Mouse (Mus musculus): ENCODE data around the gene Btbd9.
A peak's percentile ranks its signal among the peaks of the same experiment; 100 is the strongest.

Btbd9 gene

DNA sequence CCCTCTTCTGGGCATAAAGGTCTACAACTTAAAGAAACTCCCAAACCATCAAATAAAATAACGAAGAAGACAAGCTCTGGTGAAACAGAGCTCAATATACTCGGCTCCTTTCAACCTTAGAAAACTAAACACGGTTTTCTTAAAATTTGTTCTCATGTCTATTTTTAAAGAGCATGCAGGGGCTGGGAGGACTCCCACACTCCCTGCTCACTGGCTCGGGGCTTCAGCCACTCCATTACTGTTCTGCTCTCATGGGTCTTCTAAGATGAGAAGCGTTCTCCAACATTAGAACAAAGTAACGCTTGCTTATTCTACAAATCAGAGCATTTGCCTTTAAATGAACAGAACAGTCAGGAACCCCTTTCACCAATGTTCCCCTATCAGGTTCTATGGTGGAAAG lies 192.6 kb downstream of the Btbd9 start:
- peak; percentile 76 for DNase-seq

DNA sequence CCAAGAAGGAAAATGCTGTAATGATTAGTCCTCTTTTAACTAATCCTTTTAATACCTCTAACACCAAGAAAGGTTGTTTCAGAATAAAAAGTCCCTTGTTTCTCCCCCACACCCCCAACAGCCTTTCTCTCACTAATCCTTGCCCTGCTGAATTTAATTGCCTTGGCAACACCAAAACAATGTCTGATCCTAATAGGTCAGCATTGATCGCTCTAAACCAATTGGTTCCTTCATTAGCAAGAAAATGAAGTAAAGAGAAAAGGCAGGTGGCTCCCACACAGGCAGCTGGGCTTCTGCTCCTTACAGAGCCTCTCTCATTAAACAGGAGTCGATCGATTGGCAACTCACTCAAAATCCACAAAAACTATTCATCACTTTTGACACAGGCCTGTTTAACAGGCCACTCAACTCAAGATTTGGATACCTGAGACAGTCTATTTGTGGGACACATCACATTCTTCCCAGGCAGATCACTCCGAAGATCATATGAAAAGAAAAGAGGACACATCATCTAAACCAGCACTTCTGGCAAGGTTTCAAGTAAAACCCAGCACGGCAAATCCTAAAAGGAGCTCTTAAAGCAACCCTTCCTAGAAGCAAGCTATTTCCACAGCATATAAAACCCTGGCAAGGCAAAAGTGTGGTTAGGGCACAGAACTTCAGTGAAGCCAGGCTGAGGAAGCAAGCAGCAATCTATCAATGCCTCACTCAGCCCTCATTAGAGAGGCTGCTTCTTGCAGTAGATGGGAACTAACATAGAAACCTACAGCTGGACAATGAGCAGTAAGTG lies 197.9 kb downstream of the Btbd9 start:
- DNase-seq, result no peak

DNA sequence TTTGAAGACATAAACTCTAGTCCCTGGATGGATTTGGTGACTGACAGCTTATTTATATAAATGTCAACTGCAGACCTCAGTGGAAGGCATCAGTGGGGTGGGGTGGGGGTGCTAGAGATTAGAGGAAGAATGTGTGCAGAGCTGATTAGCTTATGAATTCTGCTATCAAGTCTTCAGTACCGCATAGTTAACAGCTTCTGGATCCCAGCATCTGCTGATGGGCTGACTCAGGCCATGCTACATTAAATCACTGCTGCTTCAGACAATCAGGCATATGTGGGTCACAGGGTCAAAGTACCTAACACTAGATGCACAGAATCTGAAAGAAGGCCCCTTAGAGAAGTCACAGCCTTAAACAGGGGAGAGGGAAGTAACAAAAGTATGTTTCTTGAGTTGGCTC lies 198.5 kb downstream of the Btbd9 start:
- DNase-seq, result no peak

DNA sequence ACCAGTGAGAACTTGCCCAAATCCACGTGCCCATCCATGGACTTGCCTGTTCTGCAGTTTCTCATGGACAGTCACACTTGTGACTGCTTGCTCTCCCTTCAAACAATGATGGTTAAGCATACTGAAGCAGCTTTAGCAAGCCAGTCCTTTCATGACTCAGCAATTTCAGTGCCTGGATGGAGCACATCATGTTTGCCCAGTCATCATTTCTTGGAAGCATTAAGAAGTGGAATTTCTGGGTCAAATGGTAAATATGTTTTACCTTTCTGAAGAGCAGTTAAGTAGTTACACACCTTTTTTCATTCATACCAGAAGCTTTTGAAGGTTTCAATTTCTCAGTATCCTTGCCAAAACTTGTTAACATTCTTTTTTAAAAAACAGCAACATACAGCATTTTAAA lies 201.2 kb downstream of the Btbd9 start:
- no peak for DNase-seq

DNA sequence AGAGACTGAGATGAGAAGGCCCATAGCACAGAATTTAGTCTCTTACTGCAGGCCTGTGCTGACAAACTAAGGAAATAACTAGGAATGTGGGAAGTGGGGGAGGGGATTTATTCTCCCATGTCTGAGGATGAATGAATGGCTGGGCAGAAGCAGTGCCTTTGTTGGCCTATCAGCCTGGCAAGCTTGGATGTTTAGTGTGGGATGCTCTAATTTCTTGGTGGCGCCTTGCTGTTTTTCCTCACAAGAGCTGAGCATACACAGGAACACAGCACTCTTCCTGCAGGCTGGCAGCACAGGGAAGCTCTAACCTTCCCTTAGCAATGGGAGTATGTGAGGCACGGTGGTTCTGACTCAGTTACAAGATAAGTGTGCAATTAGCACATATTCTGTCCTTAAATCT lies 207.7 kb downstream of the Btbd9 start:
- DNase-seq, result no peak

DNA sequence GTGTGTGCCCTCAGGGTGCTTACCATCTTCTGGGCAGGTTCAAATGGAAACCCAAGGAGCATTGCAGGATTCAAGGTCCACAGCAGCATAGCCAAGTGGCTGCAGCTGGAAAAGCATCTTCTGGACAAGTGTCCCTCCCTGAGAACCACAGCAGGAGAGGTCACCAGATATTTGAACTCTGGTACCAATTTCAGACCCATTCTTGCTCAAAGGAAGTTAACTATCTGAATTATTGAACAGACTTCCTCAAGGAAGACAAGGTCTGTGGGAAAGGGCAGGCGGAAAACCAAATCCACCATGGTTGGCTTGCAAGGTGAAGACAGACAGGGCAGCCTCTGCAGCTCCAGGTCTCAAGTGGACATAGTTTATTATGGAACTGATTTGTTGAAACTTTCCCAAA lies 211.6 kb downstream of the Btbd9 start:
- DNase-seq, result peak; percentile 91

DNA sequence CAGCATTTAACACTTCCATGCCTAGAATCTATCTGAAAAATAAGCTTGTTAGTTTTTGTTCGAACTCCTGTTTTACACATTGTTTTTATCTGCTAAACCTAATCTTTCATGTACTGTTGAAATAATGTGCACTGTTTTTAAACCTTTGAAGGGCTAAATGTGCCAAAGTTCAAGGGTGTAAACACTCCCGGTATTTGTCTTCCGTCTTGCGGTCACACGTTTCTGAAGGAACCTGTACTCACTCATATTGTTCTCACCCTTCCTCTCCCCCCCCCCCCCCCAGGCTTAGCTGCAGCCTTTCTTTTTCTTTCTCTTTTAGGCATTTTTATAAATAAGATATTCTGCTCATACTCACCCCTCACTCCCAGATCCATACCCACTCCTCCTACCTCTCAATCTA lies 212.9 kb downstream of the Btbd9 start:
- DNase-seq, result peak; percentile 59

DNA sequence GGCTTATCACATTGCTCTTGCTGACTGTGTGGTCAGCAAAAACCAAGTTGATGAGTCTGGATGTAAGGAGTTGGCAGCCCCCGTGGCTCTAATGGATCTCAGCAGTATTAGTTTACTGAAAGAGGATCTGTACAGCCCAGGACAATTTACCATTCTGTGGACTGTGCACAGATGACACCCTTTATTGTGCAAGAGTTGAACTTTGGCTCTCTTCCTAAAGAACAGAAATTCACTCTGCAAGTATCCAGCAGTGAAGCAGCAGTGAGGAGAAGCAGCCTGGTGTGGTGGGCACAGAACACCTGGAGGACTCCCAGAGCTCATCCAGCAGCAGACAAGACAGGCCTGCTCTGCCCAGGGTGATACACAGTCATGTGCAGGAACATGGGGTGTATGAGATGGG lies 215.6 kb downstream of the Btbd9 start:
- DNase-seq, result peak; percentile 69

DNA sequence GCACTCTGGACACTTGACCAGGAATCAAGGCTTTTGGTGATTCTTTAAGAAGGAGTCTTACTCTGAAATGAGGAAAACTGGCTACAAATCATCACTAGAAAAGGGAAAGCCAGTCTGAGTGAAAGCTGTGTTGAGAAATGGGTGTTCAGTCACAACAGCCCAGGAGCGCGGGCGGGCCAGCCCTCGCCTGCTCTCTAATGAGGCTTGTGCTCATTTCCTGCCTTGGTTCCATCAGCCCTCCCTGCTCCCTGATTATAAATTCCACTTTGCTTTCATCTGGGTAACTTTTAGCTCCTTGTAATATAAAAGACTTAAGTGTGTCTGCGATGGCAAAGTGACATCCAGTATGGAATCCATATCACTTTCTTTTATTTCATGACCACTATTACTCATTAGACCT lies 216.9 kb downstream of the Btbd9 start:
- peak; percentile 88 for DNase-seq

DNA sequence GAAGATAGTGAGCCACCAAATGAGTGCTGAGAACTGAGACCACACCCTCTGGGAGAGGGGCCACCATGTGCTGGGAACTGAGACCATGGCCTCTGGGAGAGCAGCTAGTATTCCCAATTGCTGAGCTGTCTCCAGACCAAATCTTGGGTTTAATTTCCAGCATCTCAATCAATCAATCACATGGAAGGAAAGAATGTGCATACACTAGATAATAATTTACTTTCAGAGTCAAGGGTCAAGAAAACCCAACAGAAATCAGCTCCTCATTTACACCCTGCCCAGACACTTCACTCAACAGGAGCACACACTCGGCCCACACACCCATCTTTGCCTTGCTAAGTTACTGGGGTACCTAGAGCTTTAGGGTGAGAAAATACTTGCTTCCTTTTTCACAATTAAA lies 220.9 kb downstream of the Btbd9 start:
- DNase-seq, result peak; percentile 39

DNA sequence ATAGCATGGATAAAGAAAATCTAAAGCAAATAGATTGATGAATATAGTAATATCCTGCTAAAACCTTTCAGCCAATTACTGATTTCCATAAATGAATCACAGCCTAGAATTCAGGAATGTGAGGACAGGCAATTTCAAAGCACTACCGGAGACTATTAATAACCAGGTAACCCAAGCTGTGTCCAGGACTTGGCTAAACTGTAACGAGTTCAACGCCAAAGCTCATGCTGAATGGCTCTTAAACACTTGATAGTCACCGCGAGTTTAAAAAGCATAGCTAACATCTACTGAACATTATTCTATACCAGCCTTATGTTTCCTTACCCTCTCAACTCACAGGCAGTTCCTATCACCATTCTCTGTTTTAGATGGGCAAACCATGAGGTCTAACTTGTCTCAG lies 221.9 kb downstream of the Btbd9 start:
- peak; percentile 30 for DNase-seq

DNA sequence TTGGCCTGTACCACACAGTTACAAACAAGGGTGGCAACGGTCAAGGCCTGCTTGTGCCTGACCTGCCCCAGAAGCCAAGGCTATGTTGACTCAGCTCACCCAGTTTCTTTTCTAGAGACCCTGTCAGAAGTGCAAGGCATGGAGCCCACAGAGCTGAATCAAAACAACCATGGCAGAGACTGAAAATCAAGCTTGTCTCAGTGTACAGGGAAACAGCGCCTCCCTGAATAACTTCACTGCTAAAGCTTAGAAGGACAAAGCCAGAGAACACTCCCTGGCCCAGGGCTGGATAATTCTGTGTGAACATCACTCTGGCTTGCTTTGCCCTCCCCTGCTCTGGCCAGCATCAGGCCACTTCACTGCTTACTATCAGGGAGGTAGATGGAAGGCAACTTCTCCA lies 228.3 kb downstream of the Btbd9 start:
- peak; percentile 57 for DNase-seq

DNA sequence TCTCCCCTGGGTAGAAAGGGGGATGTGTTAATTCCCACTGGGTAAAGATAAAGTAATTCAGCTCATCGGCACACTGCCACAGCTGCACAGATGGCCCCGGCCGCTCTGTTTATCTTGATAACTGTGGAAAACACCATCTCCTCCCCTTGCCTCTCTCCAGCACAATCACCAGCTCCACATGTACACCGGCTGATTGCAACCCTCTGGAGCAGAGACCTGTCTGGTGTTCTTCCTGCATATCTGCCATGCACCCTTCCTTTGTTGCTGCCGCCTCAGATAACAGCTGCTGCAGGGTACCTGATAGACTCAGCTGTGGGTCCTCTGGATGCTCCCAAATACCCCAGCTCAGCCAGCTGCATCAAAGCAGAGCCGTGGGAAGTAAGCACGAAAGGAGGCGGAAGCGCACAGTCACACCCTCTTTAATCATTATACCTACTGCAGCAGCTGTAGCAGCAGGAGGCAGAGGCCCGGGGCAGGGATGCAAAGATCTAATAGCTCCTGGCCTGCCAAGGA lies 229.1 kb downstream of the Btbd9 start:
- peak; percentile 92 for DNase-seq

DNA sequence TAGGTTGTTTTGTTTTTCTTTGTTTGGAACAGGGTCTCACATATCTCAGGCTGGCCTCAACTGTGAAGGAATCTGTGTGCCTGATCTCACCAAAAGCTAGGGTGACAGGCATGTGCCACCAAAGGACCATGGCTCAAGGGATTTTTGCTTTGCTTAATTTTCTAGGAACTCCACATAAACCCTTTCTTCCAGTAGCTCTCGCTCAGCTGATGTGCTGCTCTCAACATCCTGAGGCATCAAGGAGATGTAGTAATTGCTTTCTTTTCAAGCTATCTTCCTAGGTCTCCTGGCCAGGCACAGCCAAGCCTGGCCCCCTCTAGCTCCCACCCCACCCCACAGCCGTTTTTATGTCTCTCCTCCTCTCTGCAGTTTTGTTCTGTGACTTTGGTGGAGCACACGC lies 231.3 kb downstream of the Btbd9 start:
- peak; percentile 52 for DNase-seq

DNA sequence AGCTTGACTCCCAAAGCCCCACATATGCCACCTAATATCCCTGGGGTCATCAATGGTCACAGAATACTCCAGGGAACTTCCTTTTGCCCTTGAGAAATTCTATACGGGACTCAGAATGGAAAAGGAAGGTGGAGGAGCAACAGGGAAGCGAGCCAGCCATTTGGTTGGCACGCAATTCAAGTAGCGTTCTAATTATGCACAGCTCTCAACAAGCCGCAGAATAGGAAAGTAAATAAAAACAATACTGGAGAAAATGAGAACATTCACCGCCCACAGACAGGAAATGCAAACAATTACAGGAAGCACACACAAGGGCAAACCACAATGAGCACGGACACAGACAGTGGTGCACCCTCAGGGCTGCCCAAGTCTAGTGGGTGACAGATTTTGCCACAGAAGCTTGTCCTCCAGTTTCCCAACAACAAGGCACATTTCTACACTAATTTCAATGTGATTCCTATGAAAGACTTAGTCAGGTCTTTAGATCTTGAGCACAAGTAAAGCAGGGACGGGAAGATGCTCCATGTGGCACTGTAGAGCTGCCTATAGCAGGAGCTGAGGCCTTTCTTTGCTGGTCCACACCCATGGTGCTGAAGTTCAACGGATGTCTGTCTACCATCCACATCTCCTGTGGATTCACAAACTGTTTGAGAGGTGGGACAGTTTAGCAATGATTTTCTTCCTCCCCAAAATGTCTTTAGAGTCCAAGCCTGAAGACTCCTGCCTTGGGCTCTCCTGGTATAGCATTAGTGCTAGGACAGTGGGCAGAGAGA lies 232.4 kb downstream of the Btbd9 start:
- peak; percentile 87 for DNase-seq

DNA sequence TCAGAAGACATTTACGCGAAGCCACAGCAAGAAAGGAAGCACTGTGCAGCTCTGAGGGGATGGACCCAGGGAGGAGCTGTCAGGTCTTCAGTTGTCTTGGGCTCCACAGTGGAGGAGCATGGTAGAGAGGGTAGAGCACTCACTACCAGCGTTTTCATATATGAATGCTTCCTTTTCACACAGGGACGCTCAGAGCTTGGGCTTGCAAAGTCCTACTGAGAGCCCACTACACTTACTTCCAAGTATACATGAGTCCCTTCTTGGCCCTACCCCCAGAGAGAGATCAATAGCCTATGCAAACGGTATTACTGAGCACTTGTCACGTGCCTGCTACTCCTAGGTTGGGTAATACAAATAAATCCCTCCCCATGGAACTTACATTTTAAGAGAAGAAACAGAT lies 234.7 kb downstream of the Btbd9 start:
- DNase-seq, result peak; percentile 67

DNA sequence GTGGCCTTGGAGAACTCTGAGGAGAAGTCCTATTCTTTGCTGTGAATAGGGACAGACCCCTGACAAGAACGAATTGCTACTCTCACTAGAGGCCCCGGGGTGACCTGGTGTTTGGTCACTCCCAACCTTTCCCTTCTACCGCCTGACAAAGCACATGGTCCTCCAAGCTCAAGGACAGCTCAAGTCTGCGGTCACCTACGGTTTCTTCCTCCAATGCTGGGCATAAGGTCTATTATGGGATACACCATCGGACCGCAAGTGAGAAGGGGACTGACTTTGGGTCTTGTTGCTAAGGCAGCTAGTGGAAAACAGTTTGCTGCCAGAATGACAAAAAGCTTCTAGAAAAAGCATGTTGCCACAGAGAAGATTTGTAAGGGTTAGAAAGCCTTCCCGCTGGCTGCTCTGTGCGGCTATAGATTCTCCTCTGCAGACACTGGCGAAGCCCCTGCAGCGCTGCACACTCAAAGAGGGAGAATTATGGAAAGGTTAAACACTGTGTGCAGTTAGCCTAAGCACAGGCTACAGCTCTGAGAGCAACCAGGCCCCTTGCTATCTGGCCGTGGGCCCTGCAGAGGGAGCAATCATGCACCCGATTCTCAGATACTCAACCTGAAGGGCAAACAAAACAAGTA lies 235.7 kb downstream of the Btbd9 start:
- peak; percentile 54 for DNase-seq

DNA sequence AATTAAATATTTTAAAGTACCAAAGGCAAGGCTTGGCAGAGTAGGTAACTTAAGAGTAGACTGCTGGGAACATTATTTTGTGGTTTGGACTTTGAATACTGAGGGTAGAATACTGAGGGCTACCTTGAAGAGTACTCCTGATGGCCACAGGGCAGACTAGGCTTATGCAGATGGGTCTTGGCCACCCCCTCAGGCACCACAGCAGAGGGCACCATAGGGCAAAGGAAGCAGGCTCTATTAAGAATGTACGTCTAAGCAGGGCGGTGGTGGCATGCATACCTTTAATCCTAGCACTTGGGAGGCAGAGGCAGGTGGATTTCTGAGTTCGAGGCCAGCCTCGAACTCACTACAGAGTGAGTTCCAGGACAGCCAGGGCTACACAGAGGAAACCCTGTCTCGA lies 237.0 kb downstream of the Btbd9 start:
- peak; percentile 83 for DNase-seq

DNA sequence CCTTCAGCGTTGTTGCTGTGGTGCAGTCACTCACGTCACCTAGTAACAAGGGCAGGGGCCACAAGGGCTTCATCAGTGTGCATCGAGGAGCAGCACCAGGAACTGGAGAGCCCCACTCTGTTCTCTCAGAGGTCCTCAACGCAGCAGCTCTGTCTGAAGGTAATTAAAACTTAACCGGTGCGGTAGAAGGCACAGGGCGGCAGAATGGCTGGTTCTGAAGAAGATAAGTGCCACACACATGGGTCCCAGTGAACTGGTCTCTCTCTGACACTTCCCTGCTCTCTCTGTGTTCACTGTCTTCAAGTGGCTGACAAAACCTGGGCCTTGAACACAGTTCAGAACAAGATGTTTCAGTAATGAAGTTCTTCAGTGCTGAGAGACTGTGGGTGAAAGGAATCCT lies 239.5 kb downstream of the Btbd9 start:
- DNase-seq, result peak; percentile 82

DNA sequence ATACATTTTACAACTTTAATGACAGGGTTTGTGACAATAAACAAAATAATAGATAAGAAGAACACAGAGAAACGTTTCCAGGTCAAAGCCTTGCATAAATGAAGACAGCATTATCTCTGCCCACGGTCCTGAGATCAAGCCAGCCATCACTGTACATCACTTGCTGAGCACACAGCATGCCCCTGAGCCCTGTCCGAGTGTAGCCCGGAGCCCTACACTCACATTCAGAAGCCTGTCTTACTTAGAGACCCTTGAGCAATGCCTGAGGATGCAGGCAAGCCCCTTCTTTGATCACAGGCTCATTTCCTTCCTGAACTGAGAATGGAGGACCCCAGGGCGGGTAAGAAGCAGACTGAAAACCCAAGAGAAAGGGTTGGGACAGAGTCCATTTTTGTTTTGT lies 240.0 kb downstream of the Btbd9 start:
- peak; percentile 59 for DNase-seq

DNA sequence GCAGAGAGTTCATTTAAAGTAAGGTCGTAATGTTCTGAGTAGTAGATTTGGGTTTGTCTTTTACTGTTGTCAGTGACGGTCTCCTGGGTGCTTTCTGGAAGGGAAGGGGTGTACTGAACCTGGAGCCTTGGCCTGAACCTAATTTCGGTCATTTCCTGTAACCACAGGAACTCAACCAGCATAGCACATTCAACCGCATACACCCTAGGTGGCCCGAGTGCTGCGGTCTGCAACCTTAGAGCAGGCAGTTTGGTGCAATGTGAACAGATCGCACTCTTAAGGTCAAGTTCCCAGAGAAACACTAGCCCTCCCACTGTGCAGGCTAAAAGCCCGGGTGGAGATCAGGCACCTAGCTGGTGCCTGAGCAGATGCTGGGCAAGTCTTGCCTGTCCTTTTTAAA lies 240.5 kb downstream of the Btbd9 start:
- peak; percentile 85 for DNase-seq

DNA sequence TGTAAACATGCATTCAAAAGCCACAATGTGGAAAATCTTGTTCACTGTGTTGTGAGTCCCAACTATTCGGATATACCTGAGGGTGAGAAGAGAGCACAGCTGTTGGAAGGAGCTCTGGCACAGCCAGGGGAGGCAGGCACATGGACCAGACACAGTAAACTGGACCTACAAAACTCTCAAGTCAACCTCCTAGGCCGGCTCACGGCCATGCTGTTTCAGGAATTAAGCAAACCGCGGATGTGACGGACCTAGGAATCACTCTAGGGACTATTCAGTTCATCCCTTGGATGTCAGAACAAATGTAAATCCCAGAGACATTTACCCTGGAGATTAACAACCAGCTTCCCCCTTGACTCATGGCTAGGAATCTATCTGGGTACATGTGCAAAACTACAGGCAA lies 242.0 kb downstream of the Btbd9 start:
- DNase-seq, result peak; percentile 76

DNA sequence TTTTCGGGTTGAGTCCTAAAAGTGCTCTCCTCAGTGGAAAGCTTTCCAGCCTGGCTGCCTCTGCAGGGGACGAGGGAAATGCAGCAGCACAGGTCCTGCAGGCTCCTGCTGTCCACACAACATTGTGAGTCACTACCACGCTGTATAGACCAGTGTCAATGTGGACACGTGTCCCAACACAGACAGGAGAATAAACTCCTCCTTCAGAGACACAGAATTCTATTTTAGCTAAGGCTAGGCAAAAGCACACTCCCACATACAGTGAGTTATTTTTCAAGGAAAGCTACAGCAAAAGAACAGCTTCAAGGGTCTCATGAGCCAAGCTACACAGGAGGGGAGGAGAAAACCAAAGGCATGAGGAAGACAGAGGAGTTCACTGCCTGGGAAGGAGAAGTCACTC lies 243.2 kb downstream of the Btbd9 start:
- DNase-seq, result no peak

DNA sequence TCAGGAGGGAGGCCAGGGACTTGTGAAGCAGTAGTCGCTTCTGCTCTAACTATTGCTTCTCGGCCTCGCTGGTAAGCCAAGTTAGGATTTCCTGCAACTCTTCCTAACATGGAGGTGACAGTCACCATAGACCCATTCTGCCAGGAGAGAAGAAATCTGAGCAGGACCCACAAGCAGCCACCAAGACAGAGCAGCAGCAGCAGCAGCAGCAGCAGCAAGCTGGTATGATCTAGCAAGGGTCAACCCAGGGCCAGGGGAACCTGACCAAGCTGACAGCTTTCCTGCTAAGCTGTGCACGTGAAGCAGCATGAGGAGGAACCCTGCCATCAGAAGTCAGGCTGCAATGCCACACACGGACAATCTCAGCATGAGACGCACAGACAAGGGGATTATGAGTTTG lies 244.9 kb downstream of the Btbd9 start:
- no peak for DNase-seq

Data from heart, adult 11 months (tissue).